Mouse (Mus musculus) ES-E14 (cell line): ENCODE data around the gene Pex16. TPM values are rescaled to one million over a fixed set of nuclear protein-coding genes. Genes with fewer than 3 reads are reported as not detected.

Source experiments
- DNase-seq: peaks from one replicate; pipeline ENCODE4 v3.0.0-alpha.2; 2013; ENCODE audit warnings: low read depth, low spot score
- H3K27ac ChIP-seq: 2 replicates; pipeline ENCODE4 v1.5.1; 2012; ENCODE audit warnings: low read depth, mild to moderate bottlenecking, low read length, moderate library complexity, mixed read lengths; ENCODE audit not compliant: poor library complexity, insufficient read depth, severe bottlenecking
- H3K36me3 ChIP-seq: 2 replicates; pipeline ENCODE4 v1.6.1; 2012; ENCODE audit warnings: mild to moderate bottlenecking, low read length, moderate library complexity, mixed read lengths; ENCODE audit not compliant: control insufficient read depth, poor library complexity, insufficient read depth, severe bottlenecking
- H3K4me1 ChIP-seq, 2 experiments: fragments of 150-350 bp in 1 of 2; sonication (generic) in 1 of 2; 2 replicates each; pipeline ENCODE4 v1.6.1; 2012; ENCODE audit warnings: low read length in 2 of 2, mild to moderate bottlenecking in 1 of 2, mixed read lengths in 1 of 2; ENCODE audit not compliant: control insufficient read depth in 2 of 2, insufficient read depth in 2 of 2, poor library complexity in 1 of 2
- H3K4me3 ChIP-seq, 2 experiments: fragments of 150-350 bp in 1 of 2; sonication (generic) in 1 of 2; 2 replicates each; pipeline ENCODE4 v1.5.1; 2012; ENCODE audit warnings: low read length in 2 of 2, low read depth in 1 of 2, mild to moderate bottlenecking in 1 of 2, mixed read lengths in 1 of 2; ENCODE audit not compliant: insufficient read depth in 1 of 2, poor library complexity in 1 of 2, severe bottlenecking in 1 of 2
- H3K9ac ChIP-seq: 2 replicates; pipeline ENCODE4 v1.6.1; 2012; ENCODE audit warnings: low read depth, mild to moderate bottlenecking, low read length, mixed read lengths; ENCODE audit not compliant: poor library complexity, insufficient read depth, severe bottlenecking
- H3K9me3 ChIP-seq: fragments of 150-350 bp; sonication (generic); 2 replicates; pipeline ENCODE4 v1.6.1; 2012; ENCODE audit warnings: low read depth, mild to moderate bottlenecking, low read length; ENCODE audit not compliant: control insufficient read depth, insufficient read depth
- CHD2 ChIP-seq: IDR thresholded peaks from 2 replicates; pipeline ENCODE4 v1.6.1; 2014; ENCODE audit warnings: mild to moderate bottlenecking, low read depth, low read length, inconsistent platforms
- HCFC1 ChIP-seq: IDR thresholded peaks from 2 replicates; pipeline ENCODE4 v1.6.1; 2012; ENCODE audit warnings: low read length, inconsistent platforms, borderline replicate concordance; ENCODE audit not compliant: insufficient read depth
- MAFK ChIP-seq: IDR thresholded peaks from 2 replicates; pipeline ENCODE4 v1.6.1; 2014; ENCODE audit warnings: mild to moderate bottlenecking, low read depth, low read length, inconsistent platforms; ENCODE audit not compliant: insufficient read depth
- ZC3H11A ChIP-seq: IDR thresholded peaks from 2 replicates; pipeline ENCODE4 v1.6.1; 2012; ENCODE audit warnings: low read depth, mild to moderate bottlenecking, inconsistent platforms, low read length, borderline replicate concordance
- ZNF384 ChIP-seq: IDR thresholded peaks from 2 replicates; pipeline ENCODE4 v1.6.1; 2012; ENCODE audit warnings: low read depth, low read length, inconsistent platforms
- in situ Hi-C, 2 experiments: fragments of 600-800 bp; cut with MboI; formaldehyde crosslinking; loops; one replicate each; pipeline ENCODE4 v1.15.1; 2025; ENCODE audit warnings: low sequenced_read_pairs in 2 of 2, inconsistent platforms in 1 of 2; ENCODE audit not compliant: unreplicated experiment in 2 of 2
- total RNA-seq: library from RNA; depleted of rRNA; stranded (reverse); fragments of 300-350 nt; gene quantifications from 2 replicates; pipeline ENCODE4 v1.2.3, GENCODE M21; 2012; rRNA removed

Gene Pex16
- total RNA-seq: 21.1 and 30.0 TPM in 2 replicates

DNA sequence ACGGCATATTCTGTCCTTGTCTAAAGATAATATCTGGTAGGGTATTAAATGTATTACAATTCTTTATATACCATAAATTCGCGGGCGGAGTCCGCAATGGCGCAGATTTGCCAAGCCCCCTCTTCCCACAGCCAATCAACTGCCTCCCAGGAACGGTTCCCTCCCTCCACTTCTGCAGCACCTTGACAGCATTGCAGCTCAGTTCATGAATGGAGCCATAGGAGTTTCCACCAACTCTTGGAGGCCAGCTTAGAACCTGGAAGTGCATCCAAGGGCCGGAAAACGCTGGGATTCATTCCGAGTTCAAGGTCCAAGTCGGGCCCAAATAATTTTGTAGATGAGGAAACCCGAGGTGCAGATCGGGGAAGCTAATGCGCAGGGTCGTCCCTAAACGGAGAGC is at the start of gene Pex16, which contains the start of gene Large2:
Gene Pex16, plus strand, starts transcription at position 163 of the 400 bp plus-strand sequence.
Gene Large2, minus strand, starts transcription at position 356 of the 400 bp plus-strand sequence.
- in situ Hi-C loops: no loop called here

DNA sequence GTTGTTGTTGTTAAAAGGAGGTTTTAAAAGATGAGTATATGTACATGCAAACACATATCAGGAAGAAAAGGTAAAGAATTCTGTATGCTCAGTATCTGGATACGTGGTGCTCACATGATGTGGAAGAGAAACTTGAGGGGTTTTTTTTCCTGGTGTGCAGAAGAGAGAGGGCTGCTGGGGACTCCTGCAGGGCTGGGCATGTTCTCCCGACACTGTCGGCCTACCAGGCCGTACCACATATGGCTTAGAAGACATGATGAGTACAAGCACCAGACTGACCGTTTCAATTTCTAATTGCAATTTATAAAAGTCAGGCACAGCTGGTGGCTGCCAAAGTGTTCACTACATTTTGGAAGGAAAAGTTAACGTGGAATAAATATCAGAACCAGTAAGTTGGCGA is 48.8 kb upstream of the Pex16 start:
- no peak for TF ChIP-seq MAFK
- no peak for TF ChIP-seq ZC3H11A
- TF ChIP-seq CHD2: no peak
- no peak for TF ChIP-seq HCFC1
- TF ChIP-seq ZNF384: no peak
- no peaks in the 10 kb centered on the region for H3K9me3 ChIP-seq
- in situ Hi-C loops: loop anchor here in 1 of 2 experiments (25.0 kb wide), 1 partner anchor 338 kb away; the partner anchor contains the start of gene Dgkz
- H3K9ac ChIP-seq: no peak overlapping the region
- no peak overlapping the region for H3K4me3 ChIP-seq
- peaks cover 0 to 3% of the 10 kb centered on the region in 2 experiments; a peak in 1 of 4 replicates for H3K4me1 ChIP-seq
- DNase-seq: no peak
- peaks cover 11% of the 10 kb centered on the region; the same call in 1 of the 2 replicates for H3K36me3 ChIP-seq
- H3K27ac ChIP-seq: no peak overlapping the region

More for the DNA sequence above, at the start of gene Pex16, which contains the start of gene Large2:
- Histone ChIP-seq H3K4me3 (peak within 1 kb of the TSS; percentile 82 to 88), H3K27ac (no peak within 1 kb of the TSS), H3K4me1 (peaks cover 2 to 29% of the 10 kb centered on the region in 2 experiments; a peak in 3 of 4 replicates), H3K36me3 (peaks cover 8% of the 10 kb centered on the region; the same call in 1 of the 2 replicates), H3K9me3 (no peaks in the 10 kb centered on the region), H3K9ac (peak within 1 kb of the TSS; percentile 79)
- DNase-seq: no peak
- TF ChIP-seq CHD2 (no peak), ZC3H11A (no peak), HCFC1 (no peak), MAFK (no peak), ZNF384 (no peak)

DNA sequence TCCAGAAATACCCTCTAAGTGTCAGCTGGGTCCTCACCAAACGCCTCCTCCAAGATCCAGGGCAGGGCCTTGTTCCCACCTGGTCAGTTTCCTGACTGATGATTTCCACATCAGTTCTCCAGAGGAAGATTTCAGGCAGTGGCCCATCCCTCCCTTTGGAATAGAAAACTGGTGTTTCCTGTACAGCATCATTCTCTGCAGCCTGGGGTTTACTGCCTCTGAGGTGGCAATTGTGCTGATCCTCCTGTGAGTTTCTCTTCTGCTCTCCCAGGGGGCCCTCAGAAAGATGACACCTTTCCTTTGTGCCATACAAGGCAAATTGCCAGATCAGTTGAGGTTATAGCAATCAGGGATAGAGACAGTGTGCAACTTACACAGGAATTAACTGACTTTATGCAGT is 48.3 kb upstream of the Pex16 start:
- in situ Hi-C loops: loop anchor here in 1 of 2 experiments (25.0 kb wide), 1 partner anchor 339 kb away; the partner anchor contains the start of gene Dgkz
- Histone ChIP-seq H3K36me3 (peaks cover 11% of the 10 kb centered on the region; the same call in 1 of the 2 replicates), H3K27ac (no peak overlapping the region), H3K9me3 (no peaks in the 10 kb centered on the region), H3K4me3 (no peak overlapping the region), H3K4me1 (peaks cover 0 to 4% of the 10 kb centered on the region in 2 experiments; a peak in 3 of 4 replicates), H3K9ac (no peak overlapping the region)
- no peak for DNase-seq
- TF ChIP-seq HCFC1 (no peak), ZC3H11A (no peak), MAFK (no peak), CHD2 (no peak), ZNF384 (no peak)

DNA sequence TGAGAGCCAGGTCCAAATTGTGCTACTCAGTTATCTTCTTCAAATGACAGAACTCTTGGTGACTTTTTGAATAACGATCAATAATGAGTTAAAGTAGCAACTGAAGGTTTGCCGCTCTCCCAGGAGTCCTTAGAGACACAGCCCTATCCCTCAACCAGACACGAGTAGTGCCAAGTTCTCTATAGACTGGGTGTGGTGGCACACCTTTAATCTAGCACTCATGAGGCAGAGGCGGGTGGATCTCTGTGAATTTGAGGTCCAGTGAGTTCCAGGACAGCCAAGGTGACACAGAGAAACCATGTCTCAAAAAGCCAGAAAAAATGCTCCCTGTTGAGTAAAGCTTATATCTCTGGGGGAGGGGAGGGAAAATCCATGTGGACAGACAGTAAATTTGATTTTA is 46.9 kb upstream of the Pex16 start:
- H3K27ac ChIP-seq: no peak overlapping the region
- in situ Hi-C loops: loop anchor here in 1 of 2 experiments (25.0 kb wide), 1 partner anchor 340 kb away; the partner anchor contains the start of gene Dgkz
- no peak overlapping the region for H3K9ac ChIP-seq
- TF ChIP-seq MAFK: no peak
- TF ChIP-seq HCFC1: no peak
- no peak for TF ChIP-seq ZC3H11A
- no peak for TF ChIP-seq CHD2
- no peak for TF ChIP-seq ZNF384
- H3K4me3 ChIP-seq: no peak overlapping the region
- no peaks in the 10 kb centered on the region for H3K9me3 ChIP-seq
- no peak for DNase-seq
- peaks cover 0 to 4% of the 10 kb centered on the region in 2 experiments; a peak in 3 of 4 replicates for H3K4me1 ChIP-seq
- peaks cover 17% of the 10 kb centered on the region; the same call in 1 of the 2 replicates for H3K36me3 ChIP-seq

DNA sequence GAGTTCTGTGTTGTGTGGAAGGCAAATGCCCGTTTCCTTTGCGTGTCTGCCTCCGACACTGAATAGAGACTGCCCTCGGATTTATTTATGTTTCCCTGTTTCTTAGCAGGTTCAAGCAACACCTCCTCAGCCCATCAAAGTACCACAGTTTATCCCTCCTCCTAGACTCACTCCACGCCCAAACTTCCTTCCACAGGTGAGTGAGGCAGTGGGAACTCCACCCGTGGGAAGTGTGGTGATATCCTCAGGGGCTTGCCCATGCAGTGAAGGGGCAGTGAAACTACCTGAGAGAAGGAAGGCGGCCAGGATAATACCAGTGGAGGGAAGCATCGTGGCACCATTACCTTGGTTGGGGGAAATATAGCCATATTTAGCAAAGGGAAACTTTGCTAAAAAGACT is 46.3 kb upstream of the Pex16 start:
- no peak for DNase-seq
- H3K9me3 ChIP-seq: no peaks in the 10 kb centered on the region
- no peak overlapping the region for H3K4me3 ChIP-seq
- peaks cover 17% of the 10 kb centered on the region; the same call in 1 of the 2 replicates for H3K36me3 ChIP-seq
- TF ChIP-seq MAFK (no peak), HCFC1 (no peak)
- in situ Hi-C loops: loop anchor here in 1 of 2 experiments (25.0 kb wide), 1 partner anchor 341 kb away; the partner anchor contains the start of gene Dgkz
- H3K9ac ChIP-seq: no peak overlapping the region
- H3K27ac ChIP-seq: no peak overlapping the region
- peaks cover 0 to 4% of the 10 kb centered on the region in 2 experiments; a peak in 3 of 4 replicates for H3K4me1 ChIP-seq
